Mouse (Mus musculus) adrenal gland, adult 18-20 months (tissue): ENCODE data around the gene Sit1. TPM values are rescaled to one million over a fixed set of nuclear protein-coding genes. Genes with fewer than 3 reads are reported as not detected.
"Not testable (repeated sequence)": the region's sequence is repeated elsewhere in the genome, so short reads cannot be mapped to it uniquely, and the experiment has no call there.

ENCODE experiments used
- DNase-seq, 2 experiments: peaks; one replicate each; pipeline ENCODE4 v3.0.0; 2021 to 2022; ENCODE audit warnings: low spot score in 2 of 2
- total RNA-seq, 2 experiments: library from RNA; stranded (reverse); gene quantifications; 1 replicate in 1 of 2; 2 replicates in 1 of 2; pipeline ENCODE4 v1.2.3; 2021

Gene Sit1
- total RNA-seq, 2 experiments from 2014 or later = 0.38 TPM; not detected in 1

DNA sequence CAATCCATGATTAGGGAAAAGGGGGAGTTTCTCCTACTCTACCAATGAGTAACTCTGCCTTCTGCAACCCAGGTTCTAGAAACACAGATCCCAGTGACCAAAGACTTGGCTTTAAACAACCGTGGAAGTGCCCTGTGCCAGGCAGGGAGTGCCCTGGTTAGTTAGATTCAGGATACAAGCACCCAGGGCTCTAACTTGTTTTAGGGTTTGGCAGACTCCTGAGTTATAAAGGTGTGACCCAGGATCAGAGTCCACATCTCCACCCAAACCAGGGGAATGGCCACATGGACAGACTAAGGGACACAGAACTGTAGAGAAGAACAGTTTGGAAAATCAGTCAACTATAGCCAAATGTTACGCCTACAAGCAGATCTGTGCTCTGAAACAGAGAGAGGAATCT is 19.5 kb upstream of the Sit1 start:
- DNase-seq = no peak

DNA sequence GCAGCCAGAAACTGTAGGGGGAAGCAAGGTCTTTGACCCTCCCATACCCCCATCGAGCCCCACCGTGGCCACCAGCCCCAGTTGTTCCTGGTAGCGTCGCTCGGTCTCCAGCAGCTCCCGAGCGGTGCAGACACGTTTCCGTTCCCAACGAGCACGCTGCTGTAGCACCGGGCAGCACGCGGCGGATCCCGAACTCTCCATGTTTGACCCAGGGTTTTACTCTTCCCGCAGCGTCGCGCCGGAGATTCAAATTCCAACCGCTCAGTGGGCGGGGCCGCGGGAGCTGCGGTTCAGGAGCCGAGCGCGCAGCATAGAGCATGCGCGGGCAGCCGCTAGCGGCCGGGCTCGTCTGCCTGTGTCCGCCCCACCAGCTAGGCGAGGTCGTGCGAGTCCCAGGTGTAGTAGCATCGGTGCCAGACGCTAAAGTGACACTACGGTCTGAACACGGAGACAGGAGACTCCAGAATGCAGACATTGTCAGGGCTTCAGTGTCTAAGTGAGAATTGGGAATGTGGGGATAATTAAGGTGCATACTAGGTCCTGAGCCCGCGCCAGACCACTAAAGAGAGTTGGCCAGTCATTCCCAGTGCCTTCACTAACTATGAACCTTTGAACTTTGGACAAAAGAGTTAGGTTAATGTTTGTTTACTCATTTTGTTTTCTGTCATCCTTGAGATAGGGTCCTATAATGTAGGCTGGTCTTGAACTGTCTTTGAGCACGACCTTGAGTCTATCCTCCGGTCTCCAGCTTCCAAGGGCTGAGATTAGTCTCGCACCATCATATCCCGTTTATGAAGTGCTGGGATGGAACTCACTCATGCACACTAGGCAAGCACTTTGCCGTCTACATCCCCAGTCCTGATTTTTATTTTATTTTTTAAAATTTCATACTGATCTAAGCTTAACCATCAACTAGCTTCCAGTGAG is 16.1 kb upstream of the Sit1 start, which contains the start of gene Arhgef39:
Gene Arhgef39, minus strand, starts transcription at position 289 of the 927 bp plus-strand sequence.
- DNase-seq = peak; percentile 78 to 83

DNA sequence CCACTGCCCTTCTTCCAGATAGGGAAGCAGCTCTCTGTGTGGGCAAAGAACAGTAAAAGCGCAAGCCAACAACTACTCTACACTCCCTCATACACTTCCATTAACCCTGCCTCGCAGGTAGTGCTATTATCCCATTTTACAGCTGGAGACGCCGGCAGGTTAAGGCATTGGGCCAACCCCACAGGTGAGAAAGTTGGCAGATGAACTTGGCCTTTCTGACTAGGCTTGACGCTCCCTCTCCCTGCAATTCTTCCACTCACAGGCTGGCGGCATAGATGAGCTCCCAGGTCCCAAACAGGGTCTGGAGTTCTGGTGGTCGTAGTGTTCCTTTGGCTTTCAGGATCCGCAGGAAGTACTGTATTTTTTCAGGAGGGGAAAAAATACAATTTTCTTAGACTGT is 15.4 kb upstream of the Sit1 start:
- no peak for DNase-seq

DNA sequence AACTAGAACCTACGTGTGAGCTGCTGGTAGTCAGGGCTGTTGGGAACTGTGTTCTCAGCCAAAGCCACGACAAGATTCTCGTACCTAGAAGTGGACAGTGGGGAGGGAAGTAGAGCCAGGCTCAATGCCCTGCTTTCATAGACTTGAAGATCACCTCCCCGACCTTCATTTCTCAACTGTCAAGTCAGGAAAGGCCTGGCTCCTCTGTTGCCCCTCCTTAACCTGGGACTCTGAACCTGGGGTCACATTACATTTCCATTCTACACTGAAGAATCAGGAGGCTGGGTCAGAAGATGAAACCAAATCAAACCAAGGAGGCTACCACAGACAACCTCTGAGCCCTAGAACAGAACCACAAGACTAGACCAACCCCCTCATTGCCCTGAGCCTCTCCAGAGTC is 14.4 kb upstream of the Sit1 start:
- DNase-seq = no peak

DNA sequence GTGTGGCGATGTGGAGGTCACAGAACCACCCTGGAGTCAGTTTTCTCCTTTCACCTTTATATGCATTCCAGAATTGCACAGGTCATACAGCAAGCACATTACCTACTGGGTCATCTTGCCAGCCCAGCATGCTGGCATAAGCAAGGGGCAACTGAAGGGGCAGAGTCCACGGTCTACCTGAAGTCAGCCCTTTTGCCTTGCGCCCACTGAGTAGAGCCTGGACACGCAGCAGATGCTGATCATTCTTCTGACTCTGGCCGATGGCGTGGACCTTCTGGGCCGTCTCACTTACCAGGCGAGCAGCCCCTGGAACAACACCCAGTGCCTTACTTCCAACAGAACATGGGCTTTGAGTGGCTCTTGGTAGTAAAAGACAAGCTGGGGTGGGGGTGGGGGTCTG is 13.9 kb upstream of the Sit1 start:
- no peak for DNase-seq

DNA sequence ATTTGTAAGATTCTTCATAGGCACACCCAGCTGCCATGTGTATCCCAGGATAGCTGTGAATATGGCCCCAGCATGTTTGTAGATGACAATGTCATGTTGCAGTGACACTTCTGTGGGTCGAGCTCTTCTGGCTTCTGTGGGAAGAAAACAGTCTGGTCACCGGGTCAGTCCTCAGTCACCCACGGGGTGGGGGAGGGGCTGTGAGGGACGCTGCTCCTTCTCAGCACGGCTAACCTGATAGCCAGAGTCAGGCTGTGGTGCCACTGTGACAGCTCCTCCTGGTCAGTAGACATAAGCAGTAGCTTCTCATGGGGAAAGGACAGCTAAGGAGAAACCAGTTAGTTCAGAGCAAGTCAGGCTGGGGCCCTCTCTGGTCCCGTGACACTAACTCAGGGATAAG is 13.1 kb upstream of the Sit1 start:
- no peak for DNase-seq

DNA sequence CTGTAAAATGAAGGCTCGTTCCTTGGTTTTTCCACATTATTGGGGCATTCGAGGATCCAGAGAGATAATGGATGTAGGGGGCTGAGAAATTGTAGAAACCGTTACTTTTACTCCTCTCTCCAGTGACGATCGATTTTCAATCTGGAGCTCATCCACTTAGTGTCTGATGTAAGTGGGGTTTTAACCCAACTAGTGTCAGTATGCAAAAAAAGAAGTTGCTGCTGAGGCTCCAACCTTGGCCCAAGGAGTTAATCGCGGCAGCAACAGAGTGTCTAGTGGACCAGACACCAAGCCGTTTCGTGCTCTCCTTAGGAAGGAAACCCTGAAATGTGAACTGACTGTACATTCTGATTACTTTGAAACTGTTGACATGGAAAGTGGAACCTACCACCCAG is 10.3 kb upstream of the Sit1 start:
- no peak for DNase-seq

DNA sequence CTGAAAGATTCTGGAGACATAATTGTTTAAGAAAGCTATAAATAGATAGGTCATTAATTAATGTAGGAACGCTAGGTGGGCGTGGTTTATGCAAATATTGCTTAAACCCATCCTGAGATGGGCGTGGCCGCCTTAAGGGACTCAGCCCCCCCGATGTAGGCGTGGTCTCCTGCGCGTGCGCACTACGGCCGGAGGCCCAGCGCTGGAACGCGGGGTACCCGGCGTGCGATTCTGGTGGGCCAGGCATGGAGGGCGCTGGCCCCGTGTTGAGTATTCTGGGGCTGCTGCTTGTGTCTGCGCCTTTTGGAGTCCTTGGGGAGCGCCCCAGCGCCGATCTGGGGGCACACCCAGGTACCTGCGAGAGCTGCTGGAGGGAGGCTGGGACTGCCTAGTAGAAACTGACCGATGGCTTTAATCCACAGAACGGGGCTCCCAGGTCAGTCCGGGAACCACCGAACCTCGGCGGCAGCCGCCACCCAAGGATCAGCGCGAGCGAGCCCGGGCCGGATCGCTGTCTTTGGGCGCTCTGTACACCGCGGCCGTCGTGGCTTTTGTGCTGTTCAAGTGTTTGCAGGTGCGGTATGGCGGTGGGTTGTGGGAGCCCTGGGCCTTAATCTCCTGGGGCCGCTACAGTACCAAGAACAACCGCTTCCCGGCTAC is 9.8 kb upstream of the Sit1 start:
- peak; percentile 97 to 98 for DNase-seq

DNA sequence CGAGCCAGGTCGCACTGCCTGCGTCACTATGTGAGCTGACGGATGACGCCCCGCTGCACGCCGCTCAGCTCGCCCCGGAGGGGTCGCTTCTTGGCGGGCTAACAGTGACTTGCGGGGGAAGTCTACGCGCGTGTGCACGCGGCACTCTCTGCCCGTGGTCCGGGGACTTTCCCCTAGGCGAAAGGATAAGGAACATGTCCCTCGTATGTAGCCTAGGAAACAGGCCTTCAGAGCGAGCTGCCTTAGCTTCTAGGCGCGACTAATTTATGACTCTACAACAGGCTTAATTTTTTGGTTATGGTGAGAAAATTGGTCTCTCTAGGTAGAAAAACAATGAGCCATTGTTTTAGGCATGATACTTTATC is 9.3 kb upstream of the Sit1 start, which contains the start of gene Ccdc107:
Gene Ccdc107, plus strand, starts transcription at position 80 of the 365 bp plus-strand sequence.
- DNase-seq = peak; percentile 81 to 82

DNA sequence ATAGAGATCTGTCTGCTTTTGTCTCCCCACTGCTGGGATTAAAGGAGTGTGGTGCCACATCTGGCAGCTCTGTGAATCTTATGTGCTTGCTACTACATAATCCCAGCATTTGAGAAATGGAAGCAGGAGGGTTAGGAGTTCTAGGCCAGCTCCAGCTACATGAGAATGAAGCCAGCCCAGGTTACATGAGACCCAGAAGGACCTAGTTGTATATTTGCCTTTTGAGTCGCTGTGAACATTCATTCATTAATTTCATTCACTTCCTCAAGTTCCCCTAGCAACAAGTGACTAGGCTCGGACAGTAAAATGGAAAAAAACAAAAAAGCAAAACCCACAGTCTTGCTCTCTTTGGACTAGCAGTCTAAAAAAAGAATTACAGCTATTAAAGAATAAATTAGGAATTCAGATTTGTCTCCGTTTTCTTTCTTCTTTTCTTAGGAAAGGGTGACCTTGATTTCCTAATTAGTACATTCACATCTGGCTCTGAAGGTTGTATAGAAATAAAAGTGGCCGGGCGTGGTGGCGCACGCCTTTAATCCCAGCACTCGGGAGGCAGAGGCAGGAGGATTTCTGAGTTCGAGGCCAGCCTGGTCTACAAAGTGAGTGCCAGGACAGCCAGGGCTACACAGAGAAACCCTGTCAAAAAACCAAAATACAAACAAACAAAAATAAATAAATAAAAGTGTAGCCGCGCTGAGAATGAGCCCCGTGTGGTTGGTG is 8.7 kb upstream of the Sit1 start:
- DNase-seq = no peak

DNA sequence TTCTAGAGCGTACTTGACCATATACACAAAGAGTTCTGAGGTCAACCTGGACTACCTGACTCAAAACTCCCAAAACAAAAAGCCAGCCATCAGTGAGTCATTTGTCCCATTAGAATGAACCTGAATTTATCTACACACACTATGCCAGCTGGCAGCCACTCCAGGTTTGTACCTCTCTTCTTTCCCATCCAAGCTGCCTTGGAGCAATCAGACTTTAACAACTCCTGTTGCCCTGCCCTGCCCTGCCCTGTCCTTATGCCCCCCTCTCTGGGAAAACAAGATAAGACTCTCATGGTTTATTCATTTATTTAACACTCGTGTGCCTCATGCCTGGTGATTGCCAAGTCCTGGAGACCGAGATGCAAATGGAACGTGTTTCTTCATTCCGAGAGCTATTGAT is 7.3 kb upstream of the Sit1 start:
- no peak for DNase-seq

DNA sequence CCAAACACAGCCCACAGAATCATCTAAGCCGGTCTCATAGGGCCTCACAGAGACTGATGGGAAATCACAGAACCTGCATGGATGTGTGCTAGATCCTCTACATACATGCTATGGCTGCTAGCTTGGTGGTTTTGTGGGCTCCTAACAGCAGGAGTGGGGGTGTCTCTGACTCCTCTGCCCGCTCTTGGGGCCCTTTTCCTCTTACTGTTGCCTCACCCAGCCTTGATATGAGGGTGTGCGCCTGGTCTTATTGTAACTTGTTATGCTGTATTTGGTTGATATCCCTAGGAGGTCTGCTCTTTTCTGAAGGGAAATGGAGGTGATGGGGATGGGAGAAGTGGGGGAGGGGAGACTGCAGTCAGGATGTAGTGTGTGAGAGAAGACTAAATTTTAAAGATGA is 6.1 kb upstream of the Sit1 start:
- DNase-seq = no peak

DNA sequence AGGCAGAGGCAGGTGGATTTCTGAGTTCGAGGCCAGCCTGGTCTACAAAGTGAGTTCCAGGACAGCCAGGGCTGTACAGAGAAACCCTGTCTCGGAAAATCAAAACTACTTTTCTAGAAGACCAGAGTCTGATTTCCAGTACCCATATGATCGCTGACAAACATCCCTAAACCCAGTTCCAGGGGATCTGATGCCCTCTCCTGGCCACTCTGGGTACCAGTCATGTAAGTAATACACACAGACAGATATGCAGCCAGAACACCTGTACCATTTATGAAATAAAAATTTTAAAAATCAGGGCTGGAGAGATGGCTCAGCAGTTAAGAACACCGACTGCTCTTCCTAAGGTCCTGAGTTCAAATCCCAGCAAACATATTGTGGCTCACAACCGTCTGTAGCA is 2.1 kb upstream of the Sit1 start:
- DNase-seq = not testable (repeated sequence)

DNA sequence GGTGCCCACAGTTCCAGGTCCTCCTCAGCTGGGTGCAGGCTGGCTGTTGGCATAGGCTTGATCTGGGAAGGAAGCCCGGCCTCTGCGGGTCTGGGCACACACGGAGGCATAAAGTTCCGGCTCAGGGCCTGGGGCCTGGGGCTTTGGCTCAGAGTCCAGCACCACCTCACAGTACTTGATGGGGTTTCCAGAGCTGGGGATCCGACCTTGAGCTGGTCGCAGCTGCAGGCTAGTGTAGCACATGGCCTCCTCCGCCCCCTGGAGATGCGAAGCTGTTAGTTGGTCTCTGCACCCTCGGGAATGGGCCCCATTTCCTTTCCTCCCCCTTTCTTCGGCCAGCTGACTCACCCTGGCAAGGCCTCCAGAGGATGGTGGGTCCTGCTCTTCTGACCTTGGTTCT is 943 bp downstream of the Sit1 start:
- peak in 1 of 2 experiments; percentile 40 for DNase-seq

DNA sequence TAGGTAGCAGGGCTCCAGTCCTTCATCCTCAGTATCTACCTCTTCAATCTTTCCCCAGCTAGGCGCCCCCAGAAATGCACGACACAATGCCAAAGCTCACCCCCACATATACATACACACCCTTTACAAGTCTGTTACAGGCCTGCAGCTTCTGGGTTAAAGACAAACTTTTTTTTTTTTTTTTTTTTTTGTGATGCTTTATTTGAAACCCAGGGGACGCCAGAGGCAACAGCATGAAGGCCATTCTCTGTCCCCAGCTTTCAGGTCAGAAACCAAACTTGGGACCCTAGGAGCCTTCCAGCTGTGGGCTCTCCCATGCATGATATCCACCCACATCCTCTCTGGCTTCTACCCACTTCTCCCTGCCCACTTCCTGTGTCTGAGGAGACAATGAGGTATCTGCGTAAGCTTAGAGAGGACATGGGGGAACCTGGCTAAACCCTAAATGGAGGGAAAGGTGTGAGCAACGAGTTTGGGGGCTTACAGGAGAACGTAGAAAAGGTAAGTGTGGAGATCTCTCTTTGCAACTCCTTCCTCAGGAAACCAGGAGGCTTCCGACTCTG is 1.6 kb downstream of the Sit1 start:
- DNase-seq = no peak

DNA sequence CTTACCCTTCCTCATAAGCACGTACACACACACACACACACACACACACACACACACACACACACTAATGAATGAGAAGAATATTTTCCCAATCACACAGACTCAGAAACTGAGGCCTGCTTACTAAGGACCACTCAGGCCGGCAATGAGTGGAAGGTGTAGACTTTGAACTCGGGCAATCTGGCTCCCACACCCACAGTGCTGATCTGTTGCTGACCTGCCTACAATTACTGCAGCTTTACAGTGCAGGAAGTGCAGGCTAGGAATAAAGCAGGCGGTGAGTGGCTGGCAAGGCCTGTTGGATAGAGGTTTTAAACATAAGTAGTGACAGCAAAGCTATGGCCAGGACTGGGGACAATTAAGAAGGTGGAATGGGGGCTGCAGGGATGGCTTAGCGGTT is 2.5 kb downstream of the Sit1 start:
- DNase-seq = no peak

DNA sequence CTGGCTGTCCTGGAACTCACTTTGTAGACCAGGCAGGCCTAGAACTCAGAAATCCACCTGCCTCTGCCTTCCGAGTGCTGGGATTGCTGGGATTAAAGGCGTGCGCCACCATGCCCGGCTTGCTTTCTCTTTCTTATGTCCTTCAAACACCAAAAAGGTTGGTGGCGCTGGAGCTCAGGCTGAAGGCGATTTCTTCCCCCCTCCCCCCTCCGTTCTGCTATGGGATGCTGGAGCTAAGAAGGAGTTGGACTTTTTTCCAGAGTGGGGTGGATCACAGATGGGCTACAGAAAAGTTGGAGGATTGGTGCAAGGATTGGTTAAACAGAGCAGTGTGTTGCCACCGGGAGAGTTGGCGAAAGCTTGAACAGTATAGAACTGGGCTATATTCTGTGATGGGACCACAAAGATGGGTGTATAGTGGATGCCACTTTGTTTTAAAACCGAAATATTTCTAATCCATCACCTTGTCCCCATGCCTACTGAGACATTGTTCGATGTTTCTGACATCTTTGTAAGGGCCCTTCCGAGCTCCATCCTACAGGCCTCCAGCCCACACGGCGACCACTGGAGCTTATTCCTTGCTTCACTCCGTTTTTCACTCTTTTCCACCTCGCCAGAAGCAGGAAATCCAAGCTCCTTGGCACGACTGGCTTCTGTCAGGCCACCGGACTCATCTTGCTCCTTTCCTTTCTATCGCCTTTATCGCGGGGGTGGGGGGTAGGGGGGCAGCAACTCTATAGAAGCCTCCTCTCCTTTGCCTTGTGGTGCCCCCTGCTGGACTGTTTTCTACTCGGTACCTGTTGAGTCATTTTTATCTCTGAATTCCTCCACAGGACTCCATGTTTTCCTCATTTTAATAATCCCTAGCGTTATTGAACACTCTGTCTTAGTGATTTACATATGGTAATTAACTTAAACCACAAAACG is 4.4 kb downstream of the Sit1 start:
- peak; percentile 57 to 74 for DNase-seq

DNA sequence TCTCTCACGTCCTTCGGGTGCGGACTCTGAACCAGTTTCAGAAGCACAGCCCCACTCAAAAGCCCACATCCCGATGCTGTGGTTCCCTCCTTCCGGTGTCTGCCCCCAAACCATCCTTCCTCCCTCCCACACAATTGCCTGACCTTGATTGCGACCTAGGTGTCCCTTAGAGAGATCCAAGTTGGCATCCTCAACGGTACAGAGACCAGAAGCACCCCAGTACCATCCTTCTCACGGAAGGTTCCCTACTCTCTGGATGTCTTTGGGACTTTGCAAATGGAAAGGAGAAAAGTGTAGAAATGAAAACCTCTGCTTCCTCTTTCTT is 5.0 kb downstream of the Sit1 start:
- no peak for DNase-seq

DNA sequence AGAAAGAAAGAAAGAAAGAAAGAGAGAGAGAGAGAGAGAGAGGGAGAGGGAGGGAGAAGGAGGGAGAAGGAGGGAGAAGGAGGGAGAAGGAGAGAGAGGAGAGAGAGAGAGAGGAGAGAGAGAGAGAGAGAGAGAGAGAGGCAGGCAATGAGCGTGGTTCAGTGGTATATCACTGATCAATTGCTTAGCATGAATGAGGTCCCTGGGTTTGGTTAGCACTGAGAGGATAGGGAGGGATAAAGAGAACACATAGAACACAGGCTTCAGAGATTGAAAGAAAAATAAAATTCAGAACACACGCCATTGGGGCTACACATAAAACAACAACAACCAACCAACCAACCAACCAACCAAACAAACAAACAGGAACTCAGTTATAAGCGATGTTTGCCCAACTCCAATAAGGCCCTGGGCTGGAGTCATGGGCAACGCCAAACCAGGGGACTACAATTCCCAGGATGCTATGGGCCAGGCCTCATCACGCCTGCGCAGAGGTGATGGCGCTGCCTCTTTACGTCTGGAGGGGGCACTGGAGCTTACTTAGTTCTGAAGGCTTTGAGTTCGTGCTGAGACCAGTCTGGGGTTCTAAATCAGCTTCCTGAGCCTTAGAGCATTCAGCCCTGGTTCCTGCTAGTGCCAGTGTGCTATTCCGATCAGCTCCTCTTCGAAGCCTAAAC is 5.5 kb downstream of the Sit1 start:
- DNase-seq = peak; percentile 79 to 81

DNA sequence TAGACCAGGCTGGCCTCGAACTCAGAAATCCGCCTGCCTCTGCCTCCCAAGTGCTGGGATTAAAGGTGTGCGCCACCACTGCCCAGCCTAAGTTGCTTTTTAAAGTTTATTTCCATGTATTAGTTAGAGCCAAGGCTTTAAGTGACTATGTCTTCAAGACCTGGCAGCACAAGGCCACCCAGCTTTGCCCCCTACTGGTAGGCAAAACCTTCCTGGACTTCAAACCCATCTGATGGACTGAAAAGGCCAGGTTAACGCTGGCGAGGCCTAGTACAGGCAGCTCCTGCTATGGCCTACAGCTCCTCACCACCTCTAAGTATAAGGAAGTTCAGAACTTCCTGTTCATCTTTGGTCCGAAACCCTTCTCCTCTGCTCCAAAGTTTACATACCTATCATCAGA is 6.9 kb downstream of the Sit1 start:
- DNase-seq = no peak
